Mouse (Mus musculus): Measurements from ENCODE around the gene Pdzd2.

Gene Pdzd2

DNA sequence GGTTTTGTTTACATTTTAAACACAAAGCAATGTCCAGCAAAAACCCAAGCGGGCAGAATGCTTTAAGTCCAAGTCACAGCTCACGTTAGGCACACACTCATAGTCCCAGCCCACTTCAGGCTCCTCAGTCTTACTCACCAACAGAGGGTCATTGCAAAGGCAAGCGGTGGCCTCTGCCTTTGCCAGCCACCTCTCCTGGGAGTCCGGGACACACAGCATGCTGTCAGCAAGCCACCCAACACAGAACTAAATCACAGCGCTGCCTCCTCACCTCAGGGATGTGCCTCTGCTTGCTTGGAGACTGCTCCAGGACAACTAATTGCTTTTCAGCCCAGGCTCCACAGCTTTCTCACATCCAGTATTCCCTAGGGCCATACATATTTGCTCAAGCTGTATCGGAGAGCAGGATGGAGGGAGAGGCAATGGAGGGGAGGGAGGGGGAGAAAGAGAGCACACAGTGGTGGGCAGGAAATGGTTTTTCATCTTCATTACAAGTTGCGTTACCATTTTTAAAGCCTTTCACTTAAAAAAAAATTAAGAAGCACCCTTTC is 117.6 kb downstream of the Pdzd2 start:
- DNase-seq = no peak

DNA sequence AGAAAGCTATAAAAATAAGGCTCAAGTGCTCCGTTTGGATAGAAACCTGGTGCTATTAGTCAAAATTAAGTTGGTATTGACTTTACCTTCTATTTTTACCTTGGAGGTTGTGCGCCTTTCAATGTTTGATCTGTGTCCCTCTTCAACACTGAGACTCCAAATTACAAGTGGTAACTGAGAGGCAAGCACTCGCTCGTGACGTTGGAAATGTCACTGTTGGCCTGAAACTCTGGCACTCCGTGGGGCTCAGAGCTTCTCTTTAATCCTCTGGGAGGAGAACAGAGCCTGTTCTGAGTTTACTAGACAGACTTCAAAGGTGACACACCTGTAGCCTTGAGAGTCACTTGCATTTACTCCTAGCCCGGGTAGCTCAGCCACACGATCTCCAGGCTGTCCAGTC is 120.5 kb downstream of the Pdzd2 start:
- DNase-seq = peak in 1 of 2 experiments; percentile 41

DNA sequence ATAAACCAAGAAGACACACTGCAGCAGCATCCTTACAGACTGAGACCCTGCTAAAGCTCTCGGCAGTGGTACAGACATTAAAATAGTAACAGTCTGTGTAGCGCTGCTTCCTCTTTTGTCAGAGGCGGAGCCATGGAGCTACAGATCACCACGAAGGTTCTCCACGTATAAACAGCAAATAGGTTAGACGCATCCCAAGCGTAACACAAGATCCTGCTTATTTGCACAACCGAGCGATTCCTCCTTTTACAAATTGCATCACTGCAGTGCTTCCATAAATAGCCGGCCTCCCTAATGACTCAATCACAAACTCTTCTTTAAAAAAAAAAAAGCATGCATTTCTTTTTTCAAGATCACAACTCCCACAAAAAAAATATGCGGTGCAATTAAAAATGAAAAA is 122.1 kb downstream of the Pdzd2 start:
- DNase-seq = no peak

DNA sequence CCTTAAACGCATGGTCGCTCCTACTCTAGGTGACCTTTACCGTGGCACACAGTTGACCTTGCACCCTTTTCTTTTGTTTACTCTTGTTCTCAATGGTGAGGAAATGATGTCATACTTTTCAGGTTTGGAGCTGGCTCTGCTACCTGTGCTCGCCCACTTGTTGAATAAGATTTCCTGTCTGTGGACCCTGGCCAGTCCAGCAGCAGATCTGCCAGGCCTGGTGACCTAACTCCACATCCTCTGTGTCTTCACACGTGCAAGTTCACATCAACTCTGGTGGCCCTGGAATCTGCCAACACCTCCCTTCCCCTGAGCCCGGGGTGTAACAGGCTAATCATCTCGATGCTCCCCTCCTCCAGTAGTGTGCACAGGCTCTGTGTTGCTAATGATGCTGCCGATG is 122.5 kb downstream of the Pdzd2 start:
- DNase-seq = peak in 1 of 2 experiments; percentile 29

DNA sequence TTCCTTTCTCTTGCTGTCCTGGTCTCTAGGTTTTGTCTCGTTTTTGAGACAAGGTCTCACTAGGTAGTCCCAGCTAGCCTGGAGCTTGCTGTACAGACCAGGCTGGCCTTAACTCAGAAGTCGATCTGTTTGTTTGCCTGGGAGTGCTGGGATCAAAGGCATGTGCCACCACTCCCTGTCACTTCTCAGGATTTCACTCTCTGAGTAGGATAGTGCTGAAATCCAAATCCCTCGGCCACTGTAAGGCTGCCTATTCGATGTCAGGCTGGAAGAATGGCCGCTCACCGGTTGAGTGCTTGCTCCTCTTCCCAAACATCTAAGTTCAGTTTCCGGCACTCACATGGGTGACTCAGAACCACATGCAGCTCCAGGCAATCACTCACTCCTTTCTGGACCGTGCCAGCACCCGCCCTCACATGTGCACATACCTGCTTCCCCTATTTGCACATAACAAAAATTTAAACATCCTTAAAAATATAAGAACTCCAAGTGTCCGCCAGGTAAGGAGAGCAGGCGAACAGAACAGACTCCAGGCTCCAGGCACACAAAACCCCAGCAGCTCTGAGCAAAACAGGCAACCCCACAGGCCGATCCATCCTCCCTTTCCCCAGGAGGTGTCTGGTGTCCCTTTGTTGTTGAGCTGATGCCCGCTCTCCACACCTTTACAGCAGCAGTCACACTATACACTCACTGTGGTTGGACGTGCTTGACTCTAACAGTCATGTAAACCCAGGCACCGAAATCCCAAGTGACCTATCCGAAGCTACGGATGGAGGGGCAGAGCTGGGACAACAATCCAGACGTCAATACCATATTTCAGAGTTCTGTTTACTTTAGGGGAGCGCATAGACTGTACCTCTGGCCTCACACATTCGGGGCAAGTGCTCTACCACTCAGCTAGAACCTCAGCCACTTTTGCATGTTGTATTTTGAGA is 124.5 kb downstream of the Pdzd2 start:
- peak; percentile 20 to 42 for DNase-seq

DNA sequence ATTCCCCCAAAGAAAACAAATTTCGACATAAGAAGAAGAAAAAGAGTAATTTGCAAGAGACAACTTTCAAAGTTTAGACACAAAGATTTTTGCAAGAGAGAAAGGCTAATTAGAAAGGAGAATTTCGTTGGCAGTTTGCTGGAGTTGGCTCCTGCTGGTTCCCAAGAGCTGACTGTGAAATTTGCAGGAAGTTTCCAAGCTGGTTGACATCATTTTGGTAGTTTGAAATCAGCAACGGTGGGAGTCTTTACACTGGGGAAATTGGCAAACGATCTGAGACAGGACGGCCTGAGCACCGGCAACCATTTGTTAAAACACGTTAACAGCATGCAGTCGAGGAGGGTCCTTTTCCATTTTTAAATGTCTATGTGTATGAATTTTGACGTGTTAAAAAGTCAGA is 125.7 kb downstream of the Pdzd2 start:
- no peak for DNase-seq

DNA sequence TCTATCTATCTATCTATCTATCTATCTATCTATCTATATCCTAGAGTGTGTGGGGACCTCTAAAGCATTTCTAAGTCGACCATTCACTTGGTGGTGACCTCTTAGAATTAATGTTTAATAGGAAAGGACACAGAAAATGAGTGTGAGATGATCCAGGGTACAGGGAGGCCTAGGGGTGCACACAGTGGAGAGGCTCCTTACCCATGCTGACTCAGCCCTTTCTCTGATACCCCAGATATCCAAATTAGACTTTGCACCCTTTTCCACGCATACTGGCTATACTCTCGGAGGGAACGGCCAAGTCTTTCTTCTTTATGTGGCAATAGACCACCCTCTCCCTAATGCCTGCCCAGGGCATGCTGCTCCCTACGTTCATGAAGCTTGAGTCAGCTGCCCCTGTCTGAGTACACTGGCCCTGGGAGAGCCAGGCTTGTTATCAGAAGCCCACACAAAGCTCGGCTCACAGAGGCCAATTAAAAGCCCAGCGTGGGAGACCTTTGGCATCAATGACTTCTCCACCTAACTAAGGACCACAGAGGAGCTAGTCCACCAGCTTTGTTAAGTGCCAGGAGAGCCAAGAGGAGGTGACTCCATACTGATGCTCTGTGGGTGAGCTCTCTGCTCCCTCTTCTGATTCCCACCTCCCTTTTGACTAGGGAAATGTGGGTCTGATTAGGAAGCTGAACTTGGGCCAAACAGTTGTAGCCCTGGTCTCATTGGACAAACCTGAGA is 126.6 kb downstream of the Pdzd2 start:
- no peak for DNase-seq

DNA sequence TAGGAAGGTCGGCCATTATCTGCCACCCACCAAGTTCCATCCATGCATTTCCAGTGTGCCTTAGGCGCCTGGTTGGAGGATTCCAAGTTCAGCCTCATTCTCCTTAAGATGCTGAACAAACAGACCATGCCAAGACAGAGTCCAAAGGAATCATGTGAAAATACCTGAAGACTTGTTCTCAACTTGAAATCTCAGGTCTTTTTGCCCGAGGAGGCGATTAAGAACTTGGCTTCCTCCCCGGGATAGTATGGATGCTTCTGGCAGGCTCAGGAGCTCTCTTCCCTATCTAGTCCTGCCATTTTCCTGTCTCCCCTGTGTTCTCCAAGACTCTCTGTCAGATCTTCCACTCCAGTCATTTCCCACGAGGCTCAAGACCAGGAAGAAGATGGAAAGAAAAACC is 131.6 kb downstream of the Pdzd2 start:
- no peak for DNase-seq

DNA sequence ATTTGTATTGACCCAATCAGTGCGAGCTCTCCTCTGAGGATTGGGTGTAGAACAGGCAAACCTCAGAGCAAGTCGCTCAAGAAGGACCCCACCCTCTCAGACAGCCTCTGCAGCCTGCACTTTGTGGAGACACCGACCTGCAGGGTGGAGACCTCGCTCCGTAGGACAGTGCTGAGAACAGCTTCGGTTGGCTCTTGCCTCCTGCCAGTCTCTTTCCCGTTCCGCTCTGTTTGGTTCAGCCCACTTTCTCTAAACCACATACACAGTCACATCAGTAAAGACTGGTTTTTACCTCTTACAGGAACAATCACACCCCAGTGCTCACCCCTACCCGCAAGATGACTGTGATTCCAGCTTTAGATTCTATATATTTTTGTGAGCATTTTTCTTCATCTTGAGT is 133.4 kb downstream of the Pdzd2 start:
- DNase-seq = no peak

DNA sequence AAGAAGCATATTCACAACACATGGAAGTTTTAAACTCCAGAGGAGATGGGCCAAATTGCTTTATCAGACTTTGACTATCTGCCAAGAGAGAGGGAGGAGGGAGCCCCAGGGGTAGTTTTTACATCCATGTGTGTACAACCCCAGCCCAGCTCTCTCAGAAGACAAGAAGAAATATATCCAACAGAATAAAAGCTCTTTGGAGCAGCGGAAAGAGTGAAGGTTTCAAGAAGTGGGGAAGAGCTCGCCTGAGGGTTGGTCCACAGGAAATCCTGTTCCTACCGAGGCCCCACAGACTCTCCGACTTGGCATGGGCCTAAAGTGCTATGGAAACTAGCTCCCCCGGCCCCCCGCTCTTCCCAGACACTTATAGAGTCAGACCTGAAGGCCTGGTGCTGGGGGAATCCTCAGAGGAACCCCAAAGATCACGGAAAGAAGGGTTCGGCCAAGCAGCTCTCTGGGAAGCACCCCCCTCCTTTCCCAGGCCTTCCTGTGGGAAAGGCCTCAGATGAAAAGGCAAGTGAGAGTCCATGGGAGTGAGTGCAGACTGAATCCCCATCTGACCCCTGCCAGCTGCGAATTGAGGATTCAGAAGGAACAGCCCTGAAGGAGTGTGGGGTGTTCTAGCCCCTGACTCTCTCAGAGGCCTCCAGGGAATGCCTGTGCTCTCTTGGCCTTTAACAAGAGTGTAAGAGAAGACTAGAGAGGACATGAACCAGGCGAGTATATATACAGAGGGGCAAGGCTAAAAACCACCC is 134.3 kb downstream of the Pdzd2 start:
- DNase-seq = no peak

DNA sequence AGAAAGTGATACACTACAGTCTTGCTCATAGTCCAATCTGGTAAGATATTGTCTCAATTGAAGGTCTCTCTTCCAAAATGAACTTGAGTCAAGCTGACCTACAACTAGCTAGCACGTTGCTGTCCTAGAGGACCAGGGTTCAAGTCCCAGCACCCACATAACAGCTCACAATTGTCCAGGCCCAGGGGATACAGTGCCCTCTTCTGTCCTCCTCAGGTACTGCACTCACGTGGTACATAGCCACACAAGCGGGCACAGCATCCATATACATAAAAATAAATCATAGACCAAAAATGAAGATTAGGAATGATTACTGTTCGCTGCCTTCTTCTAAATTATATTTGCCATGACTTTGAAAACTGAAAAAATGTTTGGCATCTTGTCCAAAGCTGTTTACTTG is 136.1 kb downstream of the Pdzd2 start:
- DNase-seq = no peak

DNA sequence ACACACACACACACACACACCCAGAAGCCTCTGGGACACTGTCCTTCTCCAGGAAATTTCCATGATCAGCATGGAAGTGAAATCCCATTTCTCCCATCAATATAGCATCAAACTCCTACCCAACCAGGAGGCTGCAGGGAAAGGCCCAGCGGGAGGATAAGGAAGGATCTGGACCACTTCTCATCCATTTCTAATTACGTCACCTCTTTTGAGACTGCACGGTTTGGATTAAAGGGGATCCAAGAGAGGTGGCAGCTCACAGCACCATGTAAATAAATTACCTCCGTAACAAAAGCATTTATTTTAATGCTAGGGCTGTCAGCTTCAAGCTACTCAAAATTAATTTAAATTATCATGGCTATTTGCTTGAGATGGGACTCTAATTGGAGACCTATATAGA is 146.6 kb downstream of the Pdzd2 start:
- no peak for DNase-seq

DNA sequence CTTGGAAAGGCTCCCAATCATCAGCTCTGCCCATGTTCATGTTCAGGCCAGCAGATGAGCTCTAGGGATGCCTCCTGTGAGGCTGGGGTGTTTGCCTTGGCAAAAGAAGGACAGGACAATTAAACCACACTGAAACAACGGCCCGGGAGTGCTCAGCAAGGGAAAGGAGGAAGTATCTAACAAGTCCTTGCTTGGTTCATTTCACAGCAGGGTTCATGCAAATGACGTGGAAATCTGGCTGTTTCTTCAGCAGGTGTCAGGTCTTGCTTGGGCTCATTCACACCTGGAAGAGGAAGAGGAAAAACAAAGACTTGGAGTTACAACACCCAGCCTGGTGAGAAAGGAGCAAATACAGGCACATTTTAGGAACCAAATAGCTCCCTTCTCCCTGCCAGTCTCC is 147.1 kb downstream of the Pdzd2 start:
- DNase-seq = no peak

DNA sequence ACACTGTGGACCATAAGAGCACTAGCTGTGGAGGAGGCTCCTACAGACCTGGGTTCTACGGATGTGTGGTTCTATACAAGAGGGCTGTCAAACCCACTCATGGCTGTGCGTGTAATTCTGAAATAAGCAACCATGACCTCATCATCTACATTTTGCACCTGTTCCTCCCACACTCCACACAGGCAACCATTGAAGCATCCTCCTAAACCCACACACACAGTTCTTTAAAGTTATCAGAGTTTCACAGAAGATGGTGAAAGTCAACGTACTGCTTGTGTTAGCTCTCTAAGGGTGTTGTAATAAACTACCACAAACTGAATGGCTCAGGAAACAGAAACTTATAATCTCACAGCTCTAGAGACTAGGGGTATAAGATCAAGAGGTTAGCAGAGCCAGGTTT is 151.1 kb downstream of the Pdzd2 start:
- DNase-seq = no peak

DNA sequence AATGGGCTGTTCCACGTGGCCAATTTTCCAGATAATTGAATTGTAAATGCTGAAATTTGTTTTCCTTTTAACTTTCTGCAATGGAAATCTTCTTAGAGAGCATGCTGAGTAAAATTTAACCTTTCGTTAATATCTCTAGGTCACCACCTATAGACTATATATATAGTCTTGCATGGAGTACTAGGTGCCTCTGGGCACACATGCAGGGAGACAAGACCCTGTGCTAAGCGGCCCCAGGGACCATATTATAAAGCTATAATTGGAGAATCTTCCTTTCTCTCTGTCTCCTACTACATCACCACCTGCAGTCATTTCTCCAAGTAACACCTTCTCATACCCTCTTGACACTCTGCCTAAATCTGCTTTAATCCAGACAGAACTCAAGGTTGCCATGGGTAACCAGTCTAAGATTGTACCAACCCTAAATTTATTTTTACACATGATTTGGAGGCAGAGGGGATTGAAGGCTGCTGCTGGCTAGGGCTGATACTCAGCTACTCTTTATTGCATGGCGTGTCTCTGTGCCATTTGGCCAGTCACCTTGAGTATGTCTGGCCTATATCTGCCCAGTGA is 152.8 kb downstream of the Pdzd2 start:
- no peak for DNase-seq

DNA sequence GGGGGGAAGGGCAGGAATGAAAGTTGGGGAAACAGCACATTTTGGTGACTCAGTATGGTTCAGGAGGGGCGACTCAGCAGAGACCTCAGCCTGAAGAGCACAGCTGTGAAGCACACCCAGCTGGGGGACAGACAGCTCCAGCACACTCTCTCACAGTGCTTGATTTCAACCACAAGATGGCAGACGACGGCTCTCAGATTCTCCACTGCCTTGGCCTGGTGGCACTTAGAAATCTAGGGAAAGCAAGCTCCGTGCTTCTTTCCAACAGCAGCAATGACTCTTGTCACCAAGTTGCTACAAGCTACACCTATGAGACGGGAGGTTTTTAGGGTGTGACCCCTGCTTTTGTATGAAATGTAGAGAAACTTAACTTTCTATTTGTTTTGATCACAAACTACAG is 153.6 kb downstream of the Pdzd2 start:
- DNase-seq = peak; percentile 53 to 61

DNA sequence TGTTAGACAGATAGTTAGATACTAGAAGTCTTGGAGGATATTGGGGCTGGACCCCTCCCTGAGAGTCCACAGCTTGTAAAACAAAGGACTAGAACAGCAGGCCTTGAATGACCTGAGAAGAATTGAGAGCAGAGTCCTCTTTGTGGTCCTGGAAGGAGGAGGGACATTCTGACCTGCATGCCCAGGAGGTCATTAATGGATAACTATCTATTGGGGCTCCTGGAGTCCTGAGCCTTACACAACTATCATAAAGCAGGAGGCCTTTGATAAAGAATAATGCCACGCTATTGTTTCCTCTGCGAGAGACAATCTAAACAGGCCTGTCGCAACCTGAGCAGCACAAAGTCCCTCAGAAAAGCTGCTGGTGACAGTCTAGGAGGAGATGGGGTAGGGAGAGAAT is 156.7 kb downstream of the Pdzd2 start:
- DNase-seq = no peak

DNA sequence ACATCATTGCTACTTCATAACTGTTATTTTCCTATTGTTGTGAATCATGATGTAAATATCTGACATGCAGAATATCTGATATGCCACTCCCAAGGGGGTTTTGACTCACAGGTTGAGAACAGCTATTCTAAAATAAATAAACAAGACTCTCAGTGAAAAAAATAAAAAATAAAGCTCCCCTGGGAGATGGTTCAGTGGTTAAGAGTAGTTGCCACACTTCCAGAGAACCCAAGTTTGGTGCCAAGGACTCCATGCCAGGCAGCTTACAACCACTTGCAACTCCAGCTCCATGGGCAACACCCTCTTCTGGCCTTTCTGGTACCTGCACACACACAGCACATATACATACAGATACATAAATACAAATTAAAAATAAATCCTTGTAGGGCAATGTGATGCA is 157.3 kb downstream of the Pdzd2 start:
- DNase-seq = no peak

DNA sequence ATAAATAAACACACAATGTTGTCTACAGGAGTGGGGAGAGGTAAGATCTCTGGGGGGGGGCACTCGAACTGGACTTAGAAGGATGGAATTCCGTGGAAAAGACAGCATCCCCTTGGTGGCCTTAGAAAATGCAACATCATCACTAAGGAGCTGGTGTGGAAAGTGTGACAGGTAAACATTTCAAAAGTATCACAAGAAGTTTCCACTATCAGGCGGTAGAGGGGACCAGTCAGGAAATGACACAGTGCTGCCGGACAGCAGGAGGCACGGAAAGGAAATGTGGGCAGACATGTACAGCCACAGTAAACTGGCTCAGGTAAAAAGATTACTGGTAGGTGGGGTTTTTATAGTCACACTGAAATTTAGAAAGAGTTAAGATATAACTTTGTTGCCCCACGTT is 160.5 kb downstream of the Pdzd2 start:
- DNase-seq = no peak

DNA sequence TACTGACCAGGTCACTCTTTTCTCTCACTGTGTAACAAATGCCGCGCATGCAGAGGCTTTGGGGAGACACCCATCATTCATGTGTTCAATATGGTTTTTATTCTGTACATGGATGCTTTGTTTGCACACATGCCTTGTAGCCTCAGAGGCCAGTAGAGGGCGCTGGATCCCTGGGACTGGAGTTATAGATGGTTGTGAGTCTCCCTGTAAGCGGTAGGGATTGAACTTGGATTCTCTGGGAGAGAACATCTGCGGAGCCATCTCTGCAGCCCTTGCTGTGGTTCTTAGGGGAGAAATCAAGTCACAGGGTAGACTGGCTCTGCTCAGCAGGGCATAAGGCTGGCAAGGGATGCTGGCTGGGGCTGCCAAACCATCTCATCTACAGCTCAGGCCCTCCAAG is 161.4 kb downstream of the Pdzd2 start:
- DNase-seq = peak; percentile 42 to 48

DNA sequence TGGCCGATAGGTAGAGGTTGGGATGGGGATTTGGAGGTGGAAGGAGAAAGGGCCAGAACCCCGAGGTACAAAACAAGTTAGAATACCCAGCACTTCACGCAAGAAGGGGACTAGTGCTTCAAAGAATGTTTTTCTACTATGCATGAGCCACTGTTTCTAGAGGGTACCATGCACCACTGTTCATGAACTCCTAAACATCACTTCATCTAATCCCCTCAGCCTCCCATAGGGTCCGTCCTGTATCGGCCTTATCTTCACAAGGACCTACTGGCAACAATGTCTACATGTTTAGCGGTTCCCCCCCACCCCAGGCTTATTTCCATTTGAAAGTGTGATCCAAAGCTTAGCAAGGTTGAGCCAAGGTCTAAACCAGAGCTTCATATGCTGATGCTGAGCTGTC is 162.0 kb downstream of the Pdzd2 start:
- DNase-seq = no peak

DNA sequence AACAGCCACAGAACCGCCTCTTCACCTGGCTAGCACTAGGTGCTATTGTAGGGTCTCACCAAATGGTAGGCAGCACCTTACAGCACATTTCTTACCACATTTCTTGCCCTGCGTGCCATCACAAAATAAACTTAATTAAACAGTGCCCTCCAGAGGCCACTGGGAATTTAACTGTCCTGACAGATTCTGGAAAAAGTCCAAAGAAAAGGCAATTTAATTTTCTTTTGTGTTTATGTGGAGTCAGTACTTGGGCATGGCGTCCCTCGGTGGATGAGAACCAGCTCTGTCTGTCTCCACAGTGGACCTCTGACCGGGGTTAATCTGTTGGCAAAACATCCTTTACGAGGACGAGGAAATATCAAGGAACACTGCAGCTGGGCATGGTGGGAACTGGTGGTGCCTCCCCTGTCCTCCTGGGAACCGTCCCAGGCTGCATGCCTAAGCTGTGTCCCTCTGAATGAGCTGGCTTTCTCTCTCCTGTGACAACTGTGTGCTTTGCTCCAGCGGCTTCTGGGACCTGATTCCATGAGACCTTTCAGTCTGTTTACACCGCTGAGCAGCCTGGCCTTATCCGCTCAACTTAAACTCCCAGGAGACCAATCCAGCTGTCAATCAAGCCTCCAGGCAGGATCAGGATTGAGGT is 162.5 kb downstream of the Pdzd2 start:
- DNase-seq = peak; percentile 24 to 53
